Mouse (Mus musculus): ENCODE measurements at regions not wholly inside any gene's neighbourhood (a gene's known extent, or its start where the extent isn't known, plus 50 kb on each side); places are given as distances from the start of the nearest gene placed in this dataset.
A peak's percentile ranks its signal among the peaks of the same experiment; 100 is the strongest.

GRCm38 (mm10) chr5:119055430-119055829, 495.0 kb downstream of the Med13l start:
- DNase-seq: no peak

GRCm38 (mm10) chr5:119057813-119058212, 497.3 kb downstream of the Med13l start:
- TF ChIP-seq CTCF (IDR thresholded peaks at IDR 0.05; ENCODE audit: low read depth): no peak
- ATAC-seq: no peak
- H3K27ac ChIP-seq (ENCODE audit: low read depth, low read length): no peak overlapping the region
- no peaks in the 10 kb centered on the region for H3K36me3 ChIP-seq (ENCODE audit: insufficient read depth)
- no peak overlapping the region for H3K9ac ChIP-seq
- 94% methylated on average over 4 of the region's 4 CpGs for WGBS
- no peaks in the 10 kb centered on the region for H3K4me1 ChIP-seq (ENCODE audit: insufficient read depth)
- no peak for DNase-seq
- H3K4me2 ChIP-seq (ENCODE audit: low read depth): no peak overlapping the region
- H3K4me3 ChIP-seq (ENCODE audit: low read depth, low read length): no peak overlapping the region
- no peaks in the 10 kb centered on the region for H3K27me3 ChIP-seq (ENCODE audit: insufficient read depth, low read length)
- no peaks in the 10 kb centered on the region for H3K9me3 ChIP-seq (ENCODE audit: low read length)

More at GRCm38 (mm10) chr5:119055430-119055829, 495.0 kb downstream of the Med13l start:
- Histone ChIP-seq H3K4me2 (ENCODE audit: low read depth) (no peak overlapping the region), H3K9ac (no peak overlapping the region), H3K27me3 (ENCODE audit: insufficient read depth, low read length) (no peaks in the 10 kb centered on the region), H3K9me3 (ENCODE audit: low read length) (no peaks in the 10 kb centered on the region), H3K36me3 (ENCODE audit: insufficient read depth) (no peaks in the 10 kb centered on the region), H3K4me3 (ENCODE audit: low read depth, low read length) (no peak overlapping the region), H3K27ac (ENCODE audit: low read depth, low read length) (no peak overlapping the region), H3K4me1 (ENCODE audit: insufficient read depth) (no peaks in the 10 kb centered on the region)
- ATAC-seq: no peak
- no peak for TF ChIP-seq CTCF (IDR thresholded peaks at IDR 0.05; ENCODE audit: low read depth)
- 5% methylated on average over 12 of the region's 12 CpGs for WGBS

GRCm38 (mm10) chr5:119058231-119058851, 497.9 kb downstream of the Med13l start:
- no peak for ATAC-seq
- Histone ChIP-seq H3K9ac (no peak overlapping the region), H3K4me1 (ENCODE audit: insufficient read depth) (no peaks in the 10 kb centered on the region), H3K4me3 (ENCODE audit: low read depth, low read length) (no peak overlapping the region), H3K27ac (ENCODE audit: low read depth, low read length) (no peak overlapping the region), H3K36me3 (ENCODE audit: insufficient read depth) (no peaks in the 10 kb centered on the region), H3K4me2 (ENCODE audit: low read depth) (no peak overlapping the region), H3K9me3 (ENCODE audit: low read length) (no peaks in the 10 kb centered on the region), H3K27me3 (ENCODE audit: insufficient read depth, low read length) (no peaks in the 10 kb centered on the region)
- no peak for TF ChIP-seq CTCF (IDR thresholded peaks at IDR 0.05; ENCODE audit: low read depth)
- no peak for DNase-seq
- WGBS: 77% methylated on average over 10 of the region's 10 CpGs

GRCm38 (mm10) chr5:119059223-119059622, 498.7 kb downstream of the Med13l start:
- no peak overlapping the region for H3K4me2 ChIP-seq (ENCODE audit: low read depth)
- ATAC-seq: no peak
- H3K36me3 ChIP-seq (ENCODE audit: insufficient read depth): no peaks in the 10 kb centered on the region
- no peaks in the 10 kb centered on the region for H3K27me3 ChIP-seq (ENCODE audit: insufficient read depth, low read length)
- no peak for DNase-seq
- no peak overlapping the region for H3K27ac ChIP-seq (ENCODE audit: low read depth, low read length)
- no peaks in the 10 kb centered on the region for H3K9me3 ChIP-seq (ENCODE audit: low read length)
- H3K9ac ChIP-seq: no peak overlapping the region
- H3K4me1 ChIP-seq (ENCODE audit: insufficient read depth): no peaks in the 10 kb centered on the region
- H3K4me3 ChIP-seq (ENCODE audit: low read depth, low read length): no peak overlapping the region
- WGBS: 85% methylated on average over 2 of the region's 2 CpGs
- TF ChIP-seq CTCF (IDR thresholded peaks at IDR 0.05; ENCODE audit: low read depth): no peak

GRCm38 (mm10) chr5:119060886-119061285, 500.4 kb downstream of the Med13l start:
- Histone ChIP-seq H3K27me3 (ENCODE audit: insufficient read depth, low read length) (no peaks in the 10 kb centered on the region), H3K4me2 (ENCODE audit: low read depth) (no peak overlapping the region), H3K9ac (no peak overlapping the region), H3K4me3 (ENCODE audit: low read depth, low read length) (no peak overlapping the region), H3K9me3 (ENCODE audit: low read length) (no peaks in the 10 kb centered on the region), H3K4me1 (ENCODE audit: insufficient read depth) (no peaks in the 10 kb centered on the region), H3K27ac (ENCODE audit: low read depth, low read length) (no peak overlapping the region), H3K36me3 (ENCODE audit: insufficient read depth) (no peaks in the 10 kb centered on the region)
- ATAC-seq (no peak), DNase-seq (no peak)
- 17% methylated on average over 4 of the region's 4 CpGs for WGBS
- TF ChIP-seq CTCF (IDR thresholded peaks at IDR 0.05; ENCODE audit: low read depth): no peak

- Histone ChIP-seq H3K4me2 (ENCODE audit: low read depth) (no peak overlapping the region), H3K9ac (no peak overlapping the region), H3K4me1 (ENCODE audit: insufficient read depth) (no peaks in the 10 kb centered on the region), H3K36me3 (ENCODE audit: insufficient read depth) (no peaks in the 10 kb centered on the region), H3K4me3 (ENCODE audit: low read depth, low read length) (no peak overlapping the region), H3K27ac (ENCODE audit: low read depth, low read length) (no peak overlapping the region), H3K27me3 (ENCODE audit: insufficient read depth, low read length) (no peaks in the 10 kb centered on the region), H3K9me3 (ENCODE audit: low read length) (no peaks in the 10 kb centered on the region)
- DNase-seq (no peak), ATAC-seq (no peak)
- 57% methylated on average over 11 of the region's 11 CpGs for WGBS
- TF ChIP-seq CTCF (IDR thresholded peaks at IDR 0.05; ENCODE audit: low read depth): no peak
Observed at GRCm38 (mm10) chr5:119062478-119062877, 502.0 kb downstream of the Med13l start.

- Histone ChIP-seq H3K9ac (no peak overlapping the region), H3K27me3 (ENCODE audit: insufficient read depth, low read length) (no peaks in the 10 kb centered on the region), H3K4me3 (ENCODE audit: low read depth, low read length) (no peak overlapping the region), H3K36me3 (ENCODE audit: insufficient read depth) (no peaks in the 10 kb centered on the region), H3K4me1 (ENCODE audit: insufficient read depth) (no peaks in the 10 kb centered on the region), H3K9me3 (ENCODE audit: low read length) (no peaks in the 10 kb centered on the region), H3K27ac (ENCODE audit: low read depth, low read length) (no peak overlapping the region), H3K4me2 (ENCODE audit: low read depth) (no peak overlapping the region)
- no peak for ATAC-seq
- peak; percentile 17 for DNase-seq
- no peak for TF ChIP-seq CTCF (IDR thresholded peaks at IDR 0.05; ENCODE audit: low read depth)
- 74% methylated on average over 6 of the region's 6 CpGs for WGBS
Observed at GRCm38 (mm10) chr5:119066666-119067065, 506.2 kb downstream of the Med13l start.
